In the genomic region with DNA sequence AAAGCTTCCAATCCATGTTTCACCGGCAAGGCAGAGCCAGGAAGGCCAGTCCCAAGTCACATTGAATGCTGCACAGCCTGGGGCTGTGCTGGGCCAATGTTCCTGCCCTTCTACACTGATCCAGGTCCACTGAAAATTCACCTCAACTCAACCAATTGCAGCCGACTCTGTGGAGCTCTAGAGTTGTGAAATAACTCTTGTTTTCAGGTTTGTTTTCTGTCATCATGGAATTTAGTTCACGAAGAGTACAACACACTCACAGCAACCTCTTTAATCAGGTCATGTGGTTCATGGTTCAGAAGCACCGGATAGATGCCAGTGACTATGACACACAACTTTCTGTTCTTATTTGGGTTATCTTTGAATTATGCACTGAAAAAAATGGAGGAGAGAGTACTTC, we compare ENCODE assay signal across 12 mouse cellular contexts.
"Had no signal": no experiment of that assay in that cellular context is flagged by ENCODE, and none has a peak within 500 bp of the region (broad histone marks: within the 10 kb centered on the region; RNA-seq: fewer than 3 reads in every experiment).

No protein-coding gene starts in this region.

- H3K4me1 ChIP-seq: liver, embryonic 13.5 days; stomach, embryonic 15.5 days had no signal

- H3K27ac ChIP-seq: layer of hippocampus, adult 2 months; limb, embryonic 10.5 days; liver, embryonic 13.5 days; neural tube, embryonic 13.5 days; stomach, embryonic 15.5 days had no signal

- H3K27me3 ChIP-seq: liver, embryonic 13.5 days; neural tube, embryonic 13.5 days; stomach, embryonic 15.5 days had no signal

- H3K9me3 ChIP-seq: limb, embryonic 10.5 days; liver, embryonic 13.5 days; neural tube, embryonic 13.5 days; stomach, embryonic 15.5 days had no signal

- DNase-seq: kidney, adult 18-20 months; kidney, postnatal 10 days; kidney, postnatal 4 days; liver, embryonic 13.5 days; lung, adult 18-20 months; retina, postnatal 1 day; right cerebral cortex, postnatal 4 days; thymus, postnatal 36 days had no signal

- H3K4me2 ChIP-seq: liver, embryonic 13.5 days; neural tube, embryonic 13.5 days; stomach, embryonic 15.5 days had no signal

- H3K9ac ChIP-seq: liver, embryonic 13.5 days; neural tube, embryonic 13.5 days; stomach, embryonic 15.5 days had no signal

- H3K4me3 ChIP-seq: layer of hippocampus, adult 2 months; limb, embryonic 10.5 days; liver, embryonic 13.5 days; neural tube, embryonic 13.5 days; stomach, embryonic 15.5 days had no signal

- H3K36me3 ChIP-seq: limb, embryonic 10.5 days; liver, embryonic 13.5 days; stomach, embryonic 15.5 days had no signal
